Mouse (Mus musculus) kidney, embryonic 14.5 days (tissue): ENCODE measurements at regions not wholly inside any gene's neighbourhood (a gene's known extent, or its start where the extent isn't known, plus 50 kb on each side); places are given as distances from the start of the nearest gene placed in this dataset.
"Not testable (repeated sequence)": the region's sequence is repeated elsewhere in the genome, so short reads cannot be mapped to it uniquely, and the experiment has no call there.

Experiments
- ATAC-seq: fragments of 200-750 bp; cut with Nextera tagmentation; 2 replicates; pipeline ENCODE4 v1.8.0; 2017; ENCODE audit warnings: moderate number of reproducible peaks, mild to moderate bottlenecking, moderate TSS enrichment, moderate library complexity; ENCODE audit not compliant: low FRiP score, low TSS enrichment
- H3K27ac ChIP-seq: fragments of 300-500 bp; sonication (generic); 2 replicates; pipeline ENCODE4 v1.5.1; 2014; ENCODE audit warnings: low read depth, mild to moderate bottlenecking, low read length, moderate library complexity, mixed read lengths
- H3K27me3 ChIP-seq: fragments of 300-500 bp; sonication (generic); 2 replicates; pipeline ENCODE4 v1.6.1; 2014; ENCODE audit warnings: mild to moderate bottlenecking, low read length; ENCODE audit not compliant: control insufficient read depth, insufficient read depth
- H3K36me3 ChIP-seq: fragments of 300-500 bp; sonication (generic); 2 replicates; pipeline ENCODE4 v1.6.1; 2014; ENCODE audit warnings: low read length, mixed read lengths; ENCODE audit not compliant: control insufficient read depth, insufficient read depth
- H3K4me1 ChIP-seq: fragments of 300-500 bp; sonication (generic); 2 replicates; pipeline ENCODE4 v1.6.1; 2014; ENCODE audit warnings: low read length, mixed read lengths; ENCODE audit not compliant: control insufficient read depth, insufficient read depth
- H3K4me2 ChIP-seq: fragments of 300-500 bp; sonication (generic); replicated peaks from 2 replicates; pipeline ENCODE4 v1.6.1; 2014; ENCODE audit warnings: low read depth, mild to moderate bottlenecking, low read length
- H3K4me3 ChIP-seq: fragments of 300-500 bp; sonication (generic); 2 replicates; pipeline ENCODE4 v1.5.1; 2014; ENCODE audit warnings: mild to moderate bottlenecking, low read length
- H3K9ac ChIP-seq: fragments of 300-500 bp; sonication (generic); 2 replicates; pipeline ENCODE4 v1.6.1; 2014; ENCODE audit warnings: low read depth, mild to moderate bottlenecking, low read length, moderate library complexity
- H3K9me3 ChIP-seq: fragments of 300-500 bp; sonication (generic); 2 replicates; pipeline ENCODE4 v1.6.1; 2016; ENCODE audit warnings: low read length; ENCODE audit not compliant: control insufficient read depth
- WGBS: fragments of 180-500 bp; shearing (Covaris S2); extraction: QIAGEN DNeasy Blood & Tissue Kit; methylation state at CpG from one replicate; pipeline ENCODE4 v1.1.7; 2014; 5-methylcytosine and 5-hydroxymethylcytosine counted together

- H3K4me2 ChIP-seq, H3K27ac ChIP-seq, H3K27me3 ChIP-seq, H3K9me3 ChIP-seq, ATAC-seq, H3K4me1 ChIP-seq, H3K4me3 ChIP-seq, H3K9ac ChIP-seq, H3K36me3 ChIP-seq: not testable (repeated sequence)
- 75% methylated on average over 7 of the region's 7 CpGs for WGBS
Measured at GRCm38 (mm10) chr5:40862349-40862748, 845.6 kb downstream of the Rab28 start.
